Comparison of ENCODE assay signal across 9 mouse cellular contexts in the genomic region with DNA sequence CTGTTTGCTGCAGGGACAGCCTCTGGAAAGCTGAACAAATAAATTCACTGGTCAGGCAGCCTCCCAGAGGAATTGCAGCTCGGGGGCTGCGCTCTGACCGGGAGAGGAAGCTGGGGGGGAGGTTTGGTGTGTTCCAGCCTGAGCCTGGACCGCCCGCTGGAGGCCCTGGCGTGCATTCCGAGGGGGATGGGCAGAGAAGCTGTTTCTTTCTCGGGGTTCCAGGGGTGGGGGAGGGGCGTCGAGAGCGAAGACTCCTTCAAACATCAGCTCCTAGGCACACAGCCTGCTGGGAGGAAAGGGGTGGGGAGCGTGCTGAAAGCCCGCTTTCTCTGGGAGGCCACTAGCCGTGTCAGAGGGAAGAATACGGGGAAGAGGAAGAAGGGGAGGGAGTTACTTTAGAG. TPM values are rescaled to one million over a fixed set of nuclear protein-coding genes. Genes with fewer than 3 reads are reported as not detected.
DNase-seq lines count a peak whose midpoint lies in the region; ATAC-seq and TF ChIP-seq lines count a peak whose summit lies in the region.
"Had no signal": no experiment of that assay in that cellular context is flagged by ENCODE, and none has a peak within 500 bp of the region (broad histone marks: within the 10 kb centered on the region; RNA-seq: fewer than 3 reads in every experiment).

No protein-coding gene starts in this region.

- 1% methylated on average over 15 of the region's 15 CpGs for whole genome bisulfite sequencing in hindbrain, embryonic 13.5 days
- under 1% methylated on average over 15 of the region's 15 CpGs for WGBS in lung, postnatal 0 days

- peak overlapping the region; percentile 72 for H3K27ac ChIP-seq in ES-E14 (ENCODE audit: insufficient read depth, low read depth, low read length, poor library complexity, severe bottlenecking)
- peak overlapping the region; percentile 96 for H3K27ac ChIP-seq in hindbrain, embryonic 13.5 days
- H3K27ac ChIP-seq in lung, postnatal 0 days (ENCODE audit: low read length) = peak overlapping the region; percentile 34

- H3K27me3 ChIP-seq in hindbrain, embryonic 13.5 days = no peaks in the 10 kb centered on the region
- no peaks in the 10 kb centered on the region for H3K27me3 ChIP-seq in lung, postnatal 0 days (replicated peaks; ENCODE audit: insufficient read depth, low read length)
- H3K27me3 ChIP-seq: Patski had no signal

- peaks cover 3% of the 10 kb centered on the region; the same call in 1 of the 2 replicates for H3K36me3 ChIP-seq in ES-E14 (ENCODE audit: control insufficient read depth, insufficient read depth, low read length, poor library complexity, severe bottlenecking)
- H3K36me3 ChIP-seq in hindbrain, embryonic 13.5 days = no peaks in the 10 kb centered on the region
- H3K36me3 ChIP-seq in lung, postnatal 0 days (ENCODE audit: insufficient read depth, low read length) = no peaks in the 10 kb centered on the region

- no peak for TF ChIP-seq EP300 in lung, postnatal 0 days (IDR thresholded peaks at IDR 0.05)

- in situ Hi-C loops in ES-E14 (cut with MboI; ENCODE audit: low sequenced_read_pairs in 2 of 2, unreplicated experiment in 2 of 2) = no loop called here

- H3K4me1 ChIP-seq in ES-E14 (ENCODE audit: control insufficient read depth in 2 of 2, insufficient read depth in 2 of 2, low read length in 2 of 2, poor library complexity in 1 of 2) = peaks cover 6 to 20% of the 10 kb centered on the region in 2 experiments; a peak in 2 of 4 replicates
- H3K4me1 ChIP-seq in hindbrain, embryonic 13.5 days (replicated peaks) = peaks cover 62% of the 10 kb centered on the region
- H3K4me1 ChIP-seq in lung, postnatal 0 days (ENCODE audit: insufficient read depth, low read depth, low read length) = peaks cover 11% of the 10 kb centered on the region; the same call in 1 of the 2 replicates

- DNase-seq in ES-E14 (ENCODE audit: low read depth, low spot score) = peak; percentile 81
- DNase-seq in cerebellum, postnatal 14 days = peak; percentile 83 to 90
- DNase-seq in frontal cortex, postnatal 14 days (ENCODE audit: low spot score in 2 of 2) = peak; percentile 71 to 76
- DNase-seq in layer of hippocampus, postnatal 25 days (ENCODE audit: extremely low spot score in 1 of 2, low spot score in 1 of 2) = peak; percentile 66 to 70
- peak; percentile 89 for DNase-seq in lung, postnatal 0 days (ENCODE audit: low spot score)
- peak; percentile 65 to 75 for DNase-seq in right cerebral cortex, adult 2 months (ENCODE audit: low spot score in 2 of 2)
- no peak for DNase-seq in T-cell, adult 2 months (ENCODE audit: low spot score)

- TF ChIP-seq CTCF in lung, postnatal 0 days (IDR thresholded peaks at IDR 0.05) = peak; percentile 29

- H3K4me2 ChIP-seq in hindbrain, embryonic 13.5 days = peak overlapping the region; percentile 97
- H3K4me2 ChIP-seq in lung, postnatal 0 days (replicated peaks; ENCODE audit: low read depth, low read length) = peak overlapping the region; percentile 83

- H3K9ac ChIP-seq in ES-E14 (ENCODE audit: insufficient read depth, low read depth, low read length, poor library complexity, severe bottlenecking) = peak overlapping the region; percentile 28; the same call in 1 of the 2 replicates
- peak overlapping the region; percentile 60 for H3K9ac ChIP-seq in hindbrain, embryonic 13.5 days
- H3K9ac ChIP-seq in lung, postnatal 0 days (replicated peaks; ENCODE audit: low read depth) = 0 out of 2 replicates have a peak overlapping the region, but pooled peaks have one; percentile 19

- H3K9me3 ChIP-seq in ES-E14 (ENCODE audit: control insufficient read depth, insufficient read depth, low read depth, low read length) = no peaks in the 10 kb centered on the region
- no peaks in the 10 kb centered on the region for H3K9me3 ChIP-seq in hindbrain, embryonic 13.5 days
- no peaks in the 10 kb centered on the region for H3K9me3 ChIP-seq in lung, postnatal 0 days (ENCODE audit: low read length)

- H3K4me3 ChIP-seq in ES-E14 (ENCODE audit: insufficient read depth in 1 of 2, low read depth in 1 of 2, low read length in 2 of 2, poor library complexity in 1 of 2, severe bottlenecking in 1 of 2) = peak overlapping the region; percentile 26 to 69
- H3K4me3 ChIP-seq in hindbrain, embryonic 13.5 days = peak overlapping the region; percentile 86
- no peak overlapping the region for H3K4me3 ChIP-seq in lung, postnatal 0 days (ENCODE audit: low read depth, low read length)

- peak; percentile 55 for ATAC-seq in hindbrain, embryonic 13.5 days (ENCODE audit: low FRiP score)
- ATAC-seq in lung, postnatal 0 days = peak; percentile 40
- ATAC-seq: Patski had no signal

TF ChIP-seq in ES-E14, 5 proteins besides CTCF, POLR2A, EP300 and RAD21:
- TF ChIP-seq ZNF384 (IDR thresholded peaks at IDR 0.05; ENCODE audit: low read depth, low read length) = no peak
- peak; percentile 66; the same call in 1 of the 2 replicates for TF ChIP-seq CHD2 (IDR thresholded peaks at IDR 0.05; ENCODE audit: low read depth, low read length)
- TF ChIP-seq ZC3H11A (IDR thresholded peaks at IDR 0.05; ENCODE audit: borderline replicate concordance, low read depth, low read length) = no peak
- peak; percentile 24; the same call in 1 of the 2 replicates for TF ChIP-seq HCFC1 (IDR thresholded peaks at IDR 0.05; ENCODE audit: borderline replicate concordance, insufficient read depth, low read length)
- TF ChIP-seq MAFK (IDR thresholded peaks at IDR 0.05; ENCODE audit: insufficient read depth, low read depth, low read length) = no peak
TF ChIP-seq in ES-E14: peak in this region for 2.

RNA-seq across cellular contexts. Expression of gene Zcchc3, which starts 3.9 kb away (rescaled TPM):
- 21.4 and 22.9 TPM in 2 replicates for total RNA-seq in ES-E14 (2012; rRNA removed)
- polyA plus RNA-seq in hindbrain, embryonic 13.5 days (2015; fragmentation: Nextera tagmentation; extraction: Ambion mirVana) = 20.1 and 21.5 TPM in 2 replicates
- total RNA-seq in layer of hippocampus, postnatal 25 days (2021) = 10 to 100 TPM; 10.7 to 11.6 TPM
- 17.3 TPM in 2 replicates for polyA plus RNA-seq in lung, postnatal 0 days (2015; fragmentation: Nextera tagmentation; extraction: Ambion mirVana)

RNA-seq across cellular contexts. Expression of gene 6820408C15Rik, which starts 4.4 kb away (rescaled TPM):
- total RNA-seq in ES-E14 (2012; rRNA removed) = 0.18 and 0.58 TPM in 2 replicates
- polyA plus RNA-seq in hindbrain, embryonic 13.5 days (2015; fragmentation: Nextera tagmentation; extraction: Ambion mirVana) = 1.9 and 3.9 TPM in 2 replicates
- 1 to 10 TPM; 1.7 to 2.7 TPM for total RNA-seq in layer of hippocampus, postnatal 25 days (2021)
- 10.7 and 14.6 TPM in 2 replicates for polyA plus RNA-seq in lung, postnatal 0 days (2015; fragmentation: Nextera tagmentation; extraction: Ambion mirVana)

RNA-seq across cellular contexts. Expression of gene Sox12, which starts 13.1 kb away (rescaled TPM):
- total RNA-seq in ES-E14 (2012; rRNA removed) = 7.4 and 9.1 TPM in 2 replicates
- polyA plus RNA-seq in hindbrain, embryonic 13.5 days (2015; fragmentation: Nextera tagmentation; extraction: Ambion mirVana) = 16.4 and 16.9 TPM in 2 replicates
- 10 to 100 TPM; 16.4 to 19.8 TPM for total RNA-seq in layer of hippocampus, postnatal 25 days (2021)
- polyA plus RNA-seq in lung, postnatal 0 days (2015; fragmentation: Nextera tagmentation; extraction: Ambion mirVana) = 3.5 and 3.9 TPM in 2 replicates

RNA-seq across cellular contexts. Expression of gene Nrsn2, which starts 34.5 kb away (rescaled TPM):
- 2.1 and 3.3 TPM in 2 replicates for total RNA-seq in ES-E14 (2012; rRNA removed)
- 28.1 and 34.2 TPM in 2 replicates for polyA plus RNA-seq in hindbrain, embryonic 13.5 days (2015; fragmentation: Nextera tagmentation; extraction: Ambion mirVana)
- 10 to 100 TPM; 60.6 to 76.6 TPM for total RNA-seq in layer of hippocampus, postnatal 25 days (2021)
- not detected in 2 replicates for polyA plus RNA-seq in lung, postnatal 0 days (2015; fragmentation: Nextera tagmentation; extraction: Ambion mirVana)
- polyA plus RNA-seq: Patski had no signal

RNA-seq across cellular contexts. Expression of gene Defb23, which starts 53.4 kb away (rescaled TPM):
- total RNA-seq in ES-E14 (2012; rRNA removed) = not detected in 2 replicates
- polyA plus RNA-seq in hindbrain, embryonic 13.5 days (2015; fragmentation: Nextera tagmentation; extraction: Ambion mirVana) = not detected in 2 replicates
- not detected for total RNA-seq in layer of hippocampus, postnatal 25 days (2021)
- not detected in 2 replicates for polyA plus RNA-seq in lung, postnatal 0 days (2015; fragmentation: Nextera tagmentation; extraction: Ambion mirVana)
- polyA plus RNA-seq: Patski had no signal

Comparison
In these comparisons a context has a peak if more than half of its experiments do, and no peak if none do; other contexts are left out.
1. H3K27ac ChIP-seq: peak in every context shown above with its lines; median percentile 96 in hindbrain, embryonic 13.5 days; 72 in ES-E14; 34 in lung, postnatal 0 days.